Mouse (Mus musculus): ENCODE results near the gene Sparc.

Gene Sparc

GRCm38 (mm10) chr11:55405601-55406469, 17.1 kb downstream of the Sparc start:
- DNase-seq (ENCODE audit: low spot score): no peak

GRCm38 (mm10) chr11:55404659-55405457, 18.1 kb downstream of the Sparc start:
- no peak for DNase-seq (ENCODE audit: low spot score)

- DNase-seq (ENCODE audit: low spot score): no peak
Observed at GRCm38 (mm10) chr11:55400863-55401262, 22.1 kb downstream of the Sparc start.

- DNase-seq (ENCODE audit: low spot score): no peak
Observed at GRCm38 (mm10) chr11:55398371-55398770, 24.6 kb downstream of the Sparc start.

GRCm38 (mm10) chr11:55397441-55397840, 25.5 kb downstream of the Sparc start:
- no peak for DNase-seq (ENCODE audit: low spot score)

GRCm38 (mm10) chr11:55397036-55397435, 25.9 kb downstream of the Sparc start:
- DNase-seq (ENCODE audit: low spot score): no peak

GRCm38 (mm10) chr11:55395073-55395642, 27.8 kb downstream of the Sparc start:
- DNase-seq (ENCODE audit: low spot score): no peak

GRCm38 (mm10) chr11:55394592-55394991, 28.4 kb downstream of the Sparc start:
- no peak for DNase-seq (ENCODE audit: low spot score)

- no peak for DNase-seq (ENCODE audit: low spot score)
Observed at GRCm38 (mm10) chr11:55392474-55392873, 30.5 kb downstream of the Sparc start.

- peak; percentile 54 for DNase-seq (ENCODE audit: low spot score)
Observed at GRCm38 (mm10) chr11:55389778-55390177, 33.2 kb downstream of the Sparc start.

- DNase-seq (ENCODE audit: low spot score): no peak
Observed at GRCm38 (mm10) chr11:55387576-55387975, 35.4 kb downstream of the Sparc start.

- DNase-seq (ENCODE audit: low spot score): peak; percentile 62
Observed at GRCm38 (mm10) chr11:55386424-55387063, 36.4 kb downstream of the Sparc start.

GRCm38 (mm10) chr11:55383463-55384045, 39.4 kb downstream of the Sparc start:
- DNase-seq (ENCODE audit: low spot score): no peak

GRCm38 (mm10) chr11:55380908-55381307, 42.1 kb downstream of the Sparc start:
- no peak for DNase-seq (ENCODE audit: low spot score)

- DNase-seq (ENCODE audit: low spot score): no peak
Observed at GRCm38 (mm10) chr11:55378371-55378770, 44.6 kb downstream of the Sparc start.

GRCm38 (mm10) chr11:55373838-55374237, 49.1 kb downstream of the Sparc start:
- DNase-seq (ENCODE audit: low spot score): peak; percentile 28

GRCm38 (mm10) chr11:55373373-55373772, 49.6 kb downstream of the Sparc start:
- DNase-seq (ENCODE audit: low spot score): no peak

GRCm38 (mm10) chr11:55372001-55372400, 51.0 kb downstream of the Sparc start:
- no peak for DNase-seq (ENCODE audit: low spot score)

GRCm38 (mm10) chr11:55369093-55369471, 53.9 kb downstream of the Sparc start:
- DNase-seq (ENCODE audit: low spot score): no peak

GRCm38 (mm10) chr11:55368388-55369092, 54.4 kb downstream of the Sparc start:
- DNase-seq (ENCODE audit: low spot score): no peak

GRCm38 (mm10) chr11:55367783-55368182, 55.2 kb downstream of the Sparc start:
- no peak for DNase-seq (ENCODE audit: low spot score)

Measured in c-Kit-positive CD71-positive TER-119-positive erythroid progenitor cells, embryonic 14.5 days (primary cell).